Mouse (Mus musculus) embryo, embryonic 9.5 days (tissue): ENCODE results near the gene Slc20a1.
A peak's percentile ranks its signal among the peaks of the same experiment; 100 is the strongest.

Experiments
- DNase-seq: peaks from one replicate; pipeline ENCODE4 v3.0.0-alpha.2; 2017; ENCODE audit errors: extremely low spot score

Slc20a1 gene

DNA sequence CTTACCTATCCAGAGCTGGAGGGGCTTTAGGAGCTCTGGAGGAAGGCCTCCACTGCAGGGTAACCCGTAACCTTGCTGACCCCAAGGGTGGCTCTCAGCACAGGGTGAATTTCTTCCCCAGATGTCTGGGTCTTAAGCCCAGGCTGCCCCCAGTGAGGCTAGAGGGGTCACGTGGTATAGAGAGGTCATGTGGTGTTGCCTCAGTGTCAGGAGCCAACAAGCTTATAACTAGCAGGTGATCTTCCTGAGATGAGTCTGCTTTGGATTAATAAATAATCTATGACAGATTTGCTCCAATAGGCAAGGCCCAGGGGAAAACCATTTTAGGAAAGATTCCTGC is 55.0 kb downstream of the Slc20a1 start:
- no peak for DNase-seq

- DNase-seq, result no peak
These were observed 55.5 kb downstream of the Slc20a1 start for GRCm38 (mm10) chr2:129254076-129254475.

DNA sequence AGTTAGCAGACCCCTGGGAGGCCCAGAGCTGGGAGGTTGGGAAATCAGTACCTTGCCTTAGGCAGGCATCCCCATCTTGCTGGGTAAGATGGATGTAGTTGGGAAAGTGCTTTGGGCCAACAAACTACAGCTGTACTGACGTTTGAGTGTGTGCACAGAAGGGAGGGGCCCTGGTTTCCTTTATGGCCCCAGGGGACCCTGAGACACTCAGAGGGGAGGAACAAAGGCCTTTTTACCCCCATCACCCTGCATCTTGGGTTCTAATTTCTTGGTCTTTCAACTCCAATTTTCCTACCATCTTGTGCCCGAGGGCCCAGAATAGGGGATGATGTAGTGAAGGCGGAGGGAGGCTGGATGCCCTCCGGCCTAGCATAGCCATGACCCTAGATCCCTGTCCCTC is 57.4 kb downstream of the Slc20a1 start:
- no peak for DNase-seq

DNA sequence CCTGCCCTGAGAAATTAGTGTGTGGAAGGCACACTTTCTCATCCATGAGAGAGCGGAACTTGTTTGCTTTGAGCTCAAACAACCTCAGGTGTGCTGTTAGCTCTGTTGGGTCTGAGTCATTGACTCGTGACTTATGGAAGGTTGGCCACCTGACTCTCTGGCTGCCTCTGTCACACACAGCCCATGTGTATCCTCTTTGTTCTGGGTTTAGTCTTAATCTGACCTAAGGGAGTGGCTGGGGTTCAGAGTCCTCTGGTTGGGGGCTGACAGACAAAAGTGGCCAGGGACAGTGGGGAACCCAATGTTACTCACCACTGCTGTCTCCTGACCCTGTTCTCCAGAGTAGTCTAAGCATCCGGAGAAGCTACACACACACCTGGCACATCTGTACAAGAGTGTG is 59.5 kb downstream of the Slc20a1 start:
- DNase-seq, result no peak

DNA sequence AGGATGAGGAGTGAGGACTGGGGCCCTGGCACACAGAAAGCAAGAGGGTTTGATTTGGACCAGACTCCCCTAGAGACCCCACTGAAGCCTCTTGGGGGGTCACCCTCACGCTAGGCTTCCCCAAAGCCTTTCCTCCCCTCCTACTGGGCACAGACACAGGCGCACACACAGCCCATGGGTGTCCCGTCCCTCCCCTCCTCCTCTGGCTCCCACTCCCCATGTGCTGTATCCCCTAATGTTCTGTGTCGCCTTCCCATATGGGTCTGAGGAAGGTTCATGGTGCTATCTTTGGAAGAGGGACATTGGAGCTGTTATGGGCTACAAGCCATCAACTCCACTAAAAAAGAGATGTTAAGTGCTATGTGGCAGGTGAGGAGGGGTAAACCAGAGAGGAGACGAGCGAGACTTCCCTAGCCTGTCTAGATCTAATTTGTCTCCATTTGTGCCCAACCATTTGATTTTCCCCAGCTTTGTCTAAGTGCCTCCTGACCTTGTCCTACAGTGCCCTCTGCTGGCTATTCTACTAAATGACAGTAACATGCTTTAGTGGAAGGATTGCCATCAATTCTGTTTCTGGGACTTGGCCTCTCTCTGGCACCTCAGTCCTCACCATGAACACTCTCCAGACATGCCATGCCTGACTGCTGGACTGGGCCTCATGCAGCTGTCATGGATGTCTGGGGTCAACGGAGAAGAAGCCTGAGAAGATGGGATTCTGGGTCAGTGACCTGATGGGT is 60.1 kb downstream of the Slc20a1 start:
- peak; percentile 80 for DNase-seq

- no peak for DNase-seq
These were observed 62.1 kb downstream of the Slc20a1 start for GRCm38 (mm10) chr2:129260646-129261045.
